Mouse (Mus musculus) erythroblast, embryonic 14.5 days (primary cell): Measurements from ENCODE around the gene Arhgef3.

Experiments
- GATA1 ChIP-seq: IDR thresholded peaks from 2 replicates; pipeline ENCODE4 v1.6.1; 2012; ENCODE audit warnings: low read length, inconsistent platforms, mixed read lengths
- TAL1 ChIP-seq: IDR thresholded peaks from 3 replicates; pipeline ENCODE4 v1.6.1; 2012; ENCODE audit warnings: low read length, inconsistent platforms, mixed read lengths

GRCm38 (mm10) chr14:27182646-27183438 is 68.1 kb downstream of the Arhgef3 start:
- TF ChIP-seq GATA1 (no peak), TAL1 (no peak)
